Mouse (Mus musculus) adrenal gland, adult (tissue): ENCODE results near the gene Erich3.

ENCODE experiments used
- DNase-seq, 2 experiments: peaks; one replicate each; pipeline ENCODE4 v3.0.0; 2022 to 2023; ENCODE audit warnings: low spot score in 1 of 2; ENCODE audit not compliant: inconsistent age in 2 of 2

The Erich3 gene

DNA sequence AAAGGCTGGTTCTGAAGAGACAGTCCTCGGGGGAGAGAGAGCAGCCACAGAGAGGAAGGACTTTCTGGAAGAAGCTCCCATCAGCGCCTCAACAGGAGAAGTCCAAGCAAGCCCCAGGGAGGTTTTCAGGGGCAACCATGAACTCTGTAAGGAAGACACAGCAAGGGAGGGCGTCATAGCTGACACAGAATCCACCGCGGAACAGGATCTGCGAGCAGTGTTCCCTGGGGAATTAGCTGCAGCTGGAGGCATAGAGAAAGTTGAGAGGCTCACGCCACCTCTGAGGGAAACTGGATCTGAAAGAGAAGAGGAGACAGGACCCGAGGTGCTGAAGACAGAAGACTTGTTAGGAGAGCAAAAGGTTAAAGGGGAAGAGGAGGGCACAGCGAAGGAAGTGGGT lies 99.7 kb downstream of the Erich3 start:
- no peak for DNase-seq

DNA sequence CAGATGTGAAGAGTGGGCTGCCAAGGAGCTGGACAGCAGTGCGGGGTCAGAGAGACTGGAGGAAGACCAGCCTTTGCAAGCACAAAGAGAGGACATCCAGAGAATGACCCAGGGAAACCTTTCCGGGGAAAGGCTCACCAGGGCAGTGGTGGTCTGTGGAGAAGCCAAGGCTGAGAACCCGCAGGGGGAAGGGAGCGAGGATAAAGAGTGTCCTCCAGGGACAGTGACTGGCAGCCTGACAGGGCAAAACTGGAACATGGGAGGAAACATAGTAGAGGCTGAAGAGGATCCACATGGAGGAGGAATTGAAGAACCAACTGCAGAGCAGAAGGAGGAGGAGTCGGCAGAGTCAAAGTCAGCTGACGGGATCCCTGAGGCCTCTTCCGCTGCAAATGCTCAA lies 100.5 kb downstream of the Erich3 start:
- no peak for DNase-seq

DNA sequence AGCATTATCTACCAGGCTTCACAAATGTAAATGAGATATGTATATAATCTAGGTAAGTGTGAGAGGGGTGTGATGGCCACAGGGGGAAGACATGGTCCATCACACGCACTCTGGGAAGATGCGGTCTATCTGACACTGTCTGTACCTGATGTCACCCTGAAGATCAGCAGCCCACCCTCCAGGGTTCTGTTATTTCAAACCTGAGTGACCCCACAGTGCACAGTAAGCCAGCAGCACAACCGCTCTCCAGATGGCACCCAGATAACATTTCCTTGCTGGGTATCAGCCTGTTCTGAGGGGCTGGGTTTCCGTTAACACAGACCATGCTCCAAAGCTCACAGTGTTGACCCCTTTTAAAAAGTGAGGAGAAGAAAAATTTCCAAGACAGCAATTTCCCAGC lies 102.7 kb downstream of the Erich3 start:
- DNase-seq = no peak

DNA sequence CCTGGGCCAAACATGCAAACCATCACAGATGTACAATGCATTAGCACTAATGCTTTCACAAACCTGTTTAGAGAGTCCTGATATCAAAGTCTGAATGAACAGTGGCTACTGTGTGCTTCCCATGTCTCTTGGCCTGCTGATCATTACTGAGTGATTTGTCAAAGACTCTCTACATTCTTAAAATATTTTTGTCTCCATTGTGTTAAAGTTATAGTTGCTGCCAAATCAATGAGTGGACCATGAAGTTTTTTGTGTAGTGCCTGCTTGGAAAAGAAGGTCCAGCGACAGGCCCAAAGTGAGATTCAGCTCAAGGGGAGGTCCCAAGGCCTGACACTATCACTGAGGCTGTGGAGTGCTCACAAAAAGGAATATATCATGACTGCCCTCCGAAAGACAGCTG lies 108.0 kb downstream of the Erich3 start:
- DNase-seq = no peak

DNA sequence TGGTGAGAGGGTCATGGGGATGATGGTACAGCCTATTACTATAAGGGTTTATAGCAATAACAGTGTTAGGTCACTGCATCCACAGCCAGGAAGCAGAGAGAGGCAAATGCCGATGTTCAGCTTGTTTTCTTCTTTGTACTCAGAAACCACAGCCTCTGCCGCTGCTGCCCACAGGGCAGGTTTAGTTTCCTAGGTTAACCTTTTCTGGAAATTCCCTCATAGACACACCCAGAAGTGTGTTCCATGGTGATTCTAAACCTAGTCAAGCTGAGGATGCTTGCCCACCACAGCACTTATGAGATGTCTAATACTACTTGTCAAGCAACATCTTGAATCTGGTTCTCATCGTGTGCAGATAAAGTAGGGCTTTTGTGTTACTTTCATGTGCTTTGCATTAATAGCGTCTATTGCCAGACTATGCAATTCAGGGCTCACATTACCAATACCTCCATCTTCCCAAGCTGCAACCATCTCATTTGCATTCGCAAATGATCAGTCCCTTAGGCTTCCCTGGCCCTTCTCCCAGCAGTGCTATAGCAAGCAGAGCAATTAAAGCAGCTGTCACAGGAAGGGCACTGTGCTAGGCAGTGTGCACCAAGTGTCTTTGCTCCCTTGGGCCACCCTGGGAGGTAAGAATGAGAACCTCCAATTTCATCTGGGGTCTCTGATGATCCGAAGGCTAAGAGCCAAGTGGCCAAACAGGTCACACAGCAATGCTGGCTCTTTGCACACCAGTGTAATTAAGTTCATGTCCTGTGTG lies 115.4 kb downstream of the Erich3 start:
- no peak for DNase-seq

DNA sequence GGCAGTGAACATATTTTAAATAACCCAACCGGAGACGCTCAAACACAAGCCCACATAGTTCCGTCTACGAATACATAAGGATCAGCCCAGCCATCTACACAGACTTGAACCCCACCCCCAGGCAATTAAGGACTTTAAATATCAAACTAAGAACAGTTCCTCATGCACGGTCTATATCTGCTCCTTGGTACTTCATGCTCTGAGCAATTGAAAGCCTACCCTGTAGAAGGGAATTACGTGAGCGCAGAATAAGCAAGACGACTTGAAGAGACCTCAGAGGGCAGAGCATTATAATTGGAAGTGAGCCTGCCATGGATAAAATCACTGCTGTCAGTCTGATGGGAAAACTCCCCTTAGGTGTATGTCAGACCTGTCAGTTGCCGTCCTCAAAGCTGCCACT lies 122.7 kb downstream of the Erich3 start:
- no peak for DNase-seq

DNA sequence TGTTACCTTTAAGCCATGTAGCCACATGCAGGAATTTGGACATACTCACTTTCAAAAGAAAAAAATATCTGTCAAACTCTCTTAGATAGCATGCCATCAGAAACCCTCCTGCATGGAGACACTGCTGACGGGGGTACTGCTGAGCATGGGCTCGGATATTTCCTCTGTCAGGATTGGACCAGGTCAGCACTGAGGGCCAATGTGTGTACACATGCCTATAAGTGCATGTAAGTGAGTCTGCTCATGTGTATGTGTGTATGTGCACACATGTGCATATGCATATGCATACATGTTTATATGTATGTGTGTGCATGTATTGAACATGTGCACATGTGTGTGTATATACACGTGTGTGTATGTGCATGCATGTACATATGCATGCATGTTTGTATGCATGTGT lies 124.0 kb downstream of the Erich3 start:
- DNase-seq = no peak

DNA sequence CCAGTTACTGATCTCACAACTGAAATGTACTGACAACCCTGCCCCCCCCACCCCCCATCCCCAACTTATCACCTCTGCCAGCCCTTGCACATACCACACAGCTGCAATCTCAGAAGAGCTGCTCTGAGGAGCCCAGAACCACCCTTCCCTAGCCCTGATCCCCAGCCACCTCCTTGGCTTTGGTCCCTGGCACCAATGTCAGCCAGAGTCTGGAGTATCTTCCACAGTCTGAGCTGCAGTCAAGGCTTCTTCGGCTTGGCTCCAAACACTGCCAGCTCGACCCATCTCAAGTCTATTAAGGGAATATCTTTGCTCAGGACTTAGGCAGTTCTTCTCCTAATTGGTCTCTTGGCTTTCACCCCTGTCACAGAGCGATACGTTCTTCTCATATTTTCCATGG lies 129.9 kb downstream of the Erich3 start:
- no peak for DNase-seq

DNA sequence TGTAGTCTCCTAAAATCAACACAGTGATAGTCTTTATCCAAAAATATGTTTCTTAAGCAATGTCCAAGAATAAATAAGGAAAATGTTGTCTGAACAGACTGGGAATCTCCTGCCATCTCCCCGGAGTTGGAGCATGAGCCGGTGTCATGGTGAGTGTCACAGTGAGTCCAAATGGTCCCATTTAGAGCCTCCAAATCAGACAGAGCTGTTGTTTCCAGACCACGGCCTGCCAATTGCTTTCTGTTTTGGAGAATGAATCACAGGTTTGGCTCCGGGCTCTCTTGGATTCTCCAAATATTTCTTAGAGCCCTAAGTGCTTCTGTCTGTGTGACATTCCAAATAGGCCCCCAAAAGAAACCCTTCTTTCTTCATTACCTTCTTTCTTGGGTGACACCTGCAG lies 135.1 kb downstream of the Erich3 start:
- DNase-seq = no peak

DNA sequence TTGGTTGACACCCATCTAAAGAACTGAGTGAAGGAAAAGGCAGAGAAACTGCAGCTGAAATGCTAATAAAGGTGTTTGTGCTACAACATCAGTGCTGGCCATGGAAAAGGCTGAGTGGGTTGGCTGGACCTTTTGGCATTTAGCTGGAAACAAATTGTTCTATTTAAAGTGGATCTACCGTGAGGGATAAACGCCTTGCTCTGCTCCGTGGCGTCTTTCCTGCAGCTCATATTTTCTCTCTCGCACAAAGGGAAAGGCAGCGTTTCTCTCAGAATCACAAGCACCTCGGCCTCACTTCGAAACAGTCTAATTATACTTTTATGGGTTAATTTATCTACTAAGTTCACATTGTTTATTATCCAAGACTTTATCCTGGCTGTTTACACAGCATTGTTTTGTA lies 136.8 kb downstream of the Erich3 start:
- DNase-seq = no peak

DNA sequence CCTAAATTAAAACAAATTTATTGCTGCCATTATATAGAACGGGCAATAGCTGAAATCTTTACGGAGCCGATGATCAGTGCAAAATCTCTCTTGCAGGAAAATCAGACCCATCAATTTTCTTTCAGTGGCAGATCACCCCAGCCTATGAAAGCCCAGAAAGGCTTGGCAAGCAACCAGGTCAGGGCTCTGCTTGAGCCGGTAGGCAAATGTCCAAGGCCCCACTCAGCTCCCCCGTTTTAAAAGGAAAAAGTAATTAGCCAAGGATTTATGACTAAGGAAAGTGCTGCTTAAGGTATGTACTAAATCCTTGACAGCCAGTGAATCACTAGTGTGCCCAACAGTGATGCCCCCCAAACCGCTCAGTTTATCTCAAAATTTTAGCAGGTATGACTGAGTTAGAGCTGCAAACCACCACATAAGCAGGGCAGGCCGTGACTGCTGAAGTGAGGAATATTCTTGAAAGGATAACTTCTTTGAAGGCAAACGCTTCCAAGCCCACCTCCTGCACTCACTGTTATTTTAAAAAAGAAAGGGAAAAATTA lies 137.3 kb downstream of the Erich3 start:
- DNase-seq = peak in 1 of 2 experiments; percentile 66

DNA sequence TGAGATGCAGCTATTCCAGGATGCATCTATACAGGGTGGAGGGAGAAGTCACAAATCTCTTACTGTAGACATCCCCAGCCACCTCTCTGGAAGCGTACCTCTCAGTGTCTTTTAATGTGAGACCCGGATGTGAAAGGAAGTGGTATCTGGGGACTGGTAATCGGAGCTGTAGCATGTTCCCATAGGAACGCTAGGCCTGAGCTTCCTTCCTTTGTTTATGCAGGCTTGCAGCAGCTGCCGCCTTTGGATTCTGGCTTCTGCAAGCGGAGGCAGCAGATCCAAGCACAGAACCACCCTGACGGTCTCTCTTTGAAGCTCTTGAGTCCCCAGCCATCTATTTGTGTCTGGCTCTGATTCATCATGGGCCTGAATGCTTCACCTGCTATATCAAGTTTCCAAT lies 143.0 kb downstream of the Erich3 start:
- no peak for DNase-seq

DNA sequence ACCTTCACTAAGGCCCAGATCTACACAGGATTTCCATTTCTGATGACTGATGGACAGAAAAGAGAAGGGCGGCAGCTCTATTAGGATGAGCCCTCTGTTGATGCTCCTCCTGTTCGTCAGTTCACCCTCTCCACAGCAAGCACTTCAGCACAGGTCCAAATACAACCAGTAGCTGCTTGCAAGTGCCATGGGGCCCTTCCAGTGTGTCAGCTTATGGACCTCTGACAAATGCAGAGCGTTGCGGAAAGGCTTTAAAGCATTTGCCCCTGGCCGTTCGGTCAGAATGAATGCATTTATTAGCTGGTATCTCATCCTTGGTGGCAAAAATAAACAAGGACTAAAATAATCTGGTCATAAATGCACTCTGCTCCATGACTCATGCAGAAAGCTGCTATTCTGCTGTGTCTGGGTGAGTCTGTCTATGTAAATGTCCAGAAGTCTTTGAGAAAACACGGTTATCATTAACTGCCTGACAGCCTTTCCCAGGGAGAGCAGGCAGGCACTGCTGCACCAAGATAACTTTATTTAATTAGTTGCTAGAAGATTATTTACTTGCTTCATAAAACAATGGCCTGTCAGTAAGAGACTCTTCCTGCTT lies 146.7 kb downstream of the Erich3 start:
- peak in 1 of 2 experiments; percentile 36 for DNase-seq

DNA sequence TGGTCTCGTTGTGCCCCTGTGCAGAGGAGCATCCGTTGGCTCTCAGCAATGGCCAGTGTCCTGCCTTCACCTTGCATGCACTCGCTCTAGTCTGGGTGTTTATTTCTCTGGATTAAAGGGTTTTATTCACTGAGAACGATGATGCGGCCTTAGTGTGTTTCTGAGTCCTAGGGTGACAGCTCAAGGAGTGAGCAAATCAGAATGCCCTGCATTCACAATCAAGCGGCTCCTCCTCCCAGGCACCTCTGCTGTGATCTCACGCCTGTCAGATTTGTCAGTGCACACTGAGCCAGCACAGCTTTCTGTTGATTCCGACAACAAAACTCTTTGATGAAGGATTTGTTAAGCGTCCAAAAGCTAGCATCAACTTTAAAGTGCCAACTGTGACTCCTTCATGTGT lies 147.6 kb downstream of the Erich3 start:
- DNase-seq = no peak

DNA sequence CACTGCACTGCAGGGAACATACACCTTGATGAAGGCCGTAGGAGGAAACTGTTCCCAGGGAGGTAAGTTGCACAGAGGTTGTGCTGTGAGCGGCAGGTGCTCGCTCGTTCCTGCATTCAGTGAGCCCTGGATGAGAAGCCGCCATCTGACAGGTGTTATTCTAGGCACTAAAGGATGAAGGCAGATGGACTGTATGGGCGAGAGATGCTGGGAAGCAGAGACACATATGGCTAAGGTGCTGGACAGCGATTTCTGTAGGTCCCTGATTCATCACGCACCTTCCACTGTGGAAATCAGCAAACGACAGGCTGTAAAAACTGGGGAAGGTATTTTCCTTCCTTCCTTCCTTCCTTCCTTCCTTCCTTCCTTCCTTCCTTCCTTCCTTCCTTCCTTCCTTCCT lies 148.2 kb downstream of the Erich3 start:
- DNase-seq = no peak

DNA sequence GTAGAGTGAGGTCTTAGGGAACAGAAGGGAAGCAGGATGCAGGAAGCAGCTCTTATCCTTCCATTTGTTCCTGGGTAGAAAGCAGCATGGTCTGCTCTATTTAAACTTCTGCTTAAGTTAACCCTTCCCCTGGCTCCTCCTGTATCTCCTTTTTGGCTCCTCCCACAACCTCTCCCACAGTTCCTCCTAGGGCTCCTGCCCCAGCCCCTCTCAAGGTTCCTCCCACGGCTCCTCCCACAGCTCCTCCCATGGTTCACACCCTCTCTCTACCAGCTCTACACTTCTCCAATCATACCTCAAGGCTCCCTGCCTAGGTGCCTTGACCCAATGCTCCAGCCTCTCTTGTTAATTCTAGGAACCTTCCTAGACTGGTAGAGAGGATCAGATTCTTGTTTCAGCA lies 149.2 kb downstream of the Erich3 start:
- DNase-seq = no peak

DNA sequence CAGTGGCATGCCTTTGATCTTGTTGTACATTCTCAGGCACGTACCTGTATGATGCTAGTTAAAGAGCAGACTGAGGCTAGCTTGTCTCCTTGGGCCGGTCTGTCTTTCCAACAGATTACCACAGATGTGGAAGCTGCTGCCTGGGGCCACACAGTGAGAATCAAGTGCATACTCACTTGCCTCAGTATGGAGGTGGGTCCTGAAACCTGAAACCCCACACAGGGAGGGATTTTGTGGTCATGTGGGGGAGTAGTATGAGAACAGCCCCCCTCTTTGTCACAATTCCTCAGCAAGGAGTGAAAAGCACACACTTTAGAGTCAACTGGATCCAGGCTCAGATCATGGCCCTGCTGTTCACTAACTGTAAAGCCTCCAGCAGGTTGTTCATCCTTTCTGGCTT lies 151.9 kb downstream of the Erich3 start:
- no peak for DNase-seq

DNA sequence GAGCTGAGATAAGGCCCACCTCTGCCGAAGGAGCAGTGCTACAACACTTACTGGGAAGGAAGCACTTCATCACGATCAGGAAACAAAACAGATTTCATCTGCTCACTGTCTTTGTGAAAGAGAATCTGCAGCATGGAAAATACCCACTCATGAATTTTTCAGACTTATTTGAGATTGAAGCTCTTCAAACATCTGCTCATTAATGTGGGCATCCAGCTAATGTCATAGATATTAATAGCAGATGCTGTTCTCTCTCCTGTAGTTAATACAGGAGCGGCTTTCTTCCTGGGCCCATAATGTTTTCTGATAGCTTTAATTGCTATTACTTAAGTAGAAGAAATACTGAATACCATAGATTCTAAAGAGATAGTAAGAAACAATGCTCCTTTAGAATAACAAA lies 152.6 kb downstream of the Erich3 start:
- no peak for DNase-seq

DNA sequence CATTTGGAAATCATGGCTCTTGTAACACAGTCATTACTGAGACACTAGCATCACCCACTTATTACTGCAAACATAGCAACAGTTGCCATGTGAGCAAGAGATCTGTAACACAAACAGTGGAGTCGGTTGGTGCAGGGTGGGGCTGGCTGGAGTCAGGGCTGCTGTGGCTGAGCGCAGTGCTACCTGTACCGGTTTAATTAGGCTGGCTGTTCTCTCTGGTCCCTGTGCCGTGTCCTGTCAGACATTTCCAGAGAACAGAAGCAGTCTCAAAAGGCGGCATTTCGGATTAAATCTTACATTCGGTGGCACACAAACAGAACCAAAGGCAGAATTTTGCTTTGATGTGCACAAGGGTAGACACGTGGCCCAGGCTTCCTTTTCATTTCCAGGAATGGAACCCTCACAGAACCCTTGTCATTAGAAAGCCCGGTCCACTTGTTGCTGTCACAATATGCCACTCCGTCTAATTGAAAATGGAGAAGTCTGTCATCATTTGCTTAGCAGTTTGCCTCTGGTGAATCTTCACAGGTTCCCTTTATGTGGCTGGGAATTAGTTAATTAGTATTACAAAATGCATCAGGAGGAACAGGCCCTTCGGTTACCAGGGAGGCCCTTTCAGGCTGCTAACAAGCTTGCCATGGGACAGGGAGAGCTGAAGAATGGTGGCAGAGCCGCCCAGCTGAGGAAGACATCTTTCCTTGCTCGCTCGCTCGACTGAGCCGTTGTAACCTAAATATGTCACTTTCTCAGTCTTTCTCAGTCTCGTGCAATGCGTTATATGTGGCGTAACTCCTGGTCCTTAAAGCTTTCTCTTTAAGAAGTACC lies 153.4 kb downstream of the Erich3 start:
- peak; percentile 12 to 46 for DNase-seq
